Comparison of ENCODE assay signal across 8 mouse cellular contexts in the genomic region with DNA sequence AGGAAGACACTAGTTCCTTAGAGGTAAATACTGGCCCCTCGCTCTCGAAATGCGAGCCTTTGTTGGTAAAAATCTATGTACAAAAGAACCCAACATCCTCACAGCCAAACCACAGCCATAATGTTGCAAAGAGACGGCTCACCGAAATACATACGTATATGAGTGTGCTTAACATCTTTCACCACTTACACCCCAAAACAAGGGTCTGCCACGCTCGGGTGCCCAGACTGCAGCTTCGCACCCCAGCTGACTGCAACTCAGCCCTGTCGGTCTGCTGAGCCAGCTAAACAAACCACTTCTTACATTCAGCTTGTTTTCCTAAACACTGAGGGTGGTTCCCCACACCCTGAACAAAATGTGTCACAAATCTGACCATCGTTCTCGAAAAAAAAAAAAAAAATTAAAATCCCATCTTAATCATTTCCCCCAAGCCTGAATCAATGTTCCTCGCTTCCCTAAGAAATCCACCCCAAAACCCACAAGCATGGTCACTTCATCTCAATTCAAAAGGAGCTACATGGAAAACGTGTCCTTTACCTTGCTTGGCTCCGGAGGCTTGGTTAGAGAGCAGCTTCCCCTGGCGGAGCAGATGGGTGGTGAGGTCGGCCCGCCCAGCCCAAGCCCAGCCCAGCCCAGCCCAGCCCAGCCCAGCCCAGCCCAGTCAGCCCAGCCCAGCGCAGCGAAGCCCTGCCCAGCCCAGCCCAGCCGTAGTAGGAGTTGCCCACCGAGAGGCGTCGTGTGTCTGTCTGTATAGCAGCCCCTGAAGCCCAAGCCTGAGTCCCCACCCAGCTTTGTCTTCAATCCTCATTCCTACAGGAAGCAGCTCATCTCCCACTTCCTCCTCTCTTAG. TPM values are rescaled to one million over a fixed set of nuclear protein-coding genes. Genes with fewer than 3 reads are reported as not detected.
DNase-seq lines count a peak whose midpoint lies in the region; ATAC-seq lines count a peak whose summit lies in the region.

No protein-coding gene starts in this region.

- no peaks in the 10 kb centered on the region for H3K27me3 ChIP-seq in hindbrain, embryonic 12.5 days

- under 1% methylated on average over 22 of the region's 24 CpGs for WGBS in hindbrain, embryonic 12.5 days

- ATAC-seq in hindbrain, embryonic 12.5 days (ENCODE audit: low FRiP score) = peak; percentile 96

- peak overlapping the region; percentile 84 for H3K9ac ChIP-seq in hindbrain, embryonic 12.5 days

- H3K4me1 ChIP-seq in hindbrain, embryonic 12.5 days = peaks cover 42% of the 10 kb centered on the region

- H3K4me3 ChIP-seq in hindbrain, embryonic 12.5 days = peak overlapping the region; percentile 62

- peak overlapping the region; percentile 67 for H3K4me2 ChIP-seq in hindbrain, embryonic 12.5 days (replicated peaks)

- peak; percentile 62 for DNase-seq in T-cell, adult 2 months (ENCODE audit: low spot score)
- peak; percentile 77 for DNase-seq in cerebellum, adult 9-11 months
- DNase-seq in frontal cortex, postnatal 14 days (ENCODE audit: low spot score in 2 of 2) = peak; percentile 61 to 62
- peak; percentile 52 to 61 for DNase-seq in layer of hippocampus, postnatal 25 days (ENCODE audit: extremely low spot score in 1 of 2, low spot score in 1 of 2)
- peak; percentile 81 for DNase-seq in lung, postnatal 36 days
- peak; percentile 74 for DNase-seq in ovary, postnatal 36 days (ENCODE audit: low spot score)
- peak; percentile 63 for DNase-seq in thymus, postnatal 4 days

- H3K9me3 ChIP-seq in hindbrain, embryonic 12.5 days (replicated peaks) = no peaks in the 10 kb centered on the region

- no peaks in the 10 kb centered on the region for H3K36me3 ChIP-seq in hindbrain, embryonic 12.5 days

- peak overlapping the region; percentile 89 for H3K27ac ChIP-seq in hindbrain, embryonic 12.5 days

RNA-seq across cellular contexts. Expression of gene Gng2, which starts 0.8 kb away (rescaled TPM):
- 203 and 213 TPM in 2 replicates for polyA plus RNA-seq in hindbrain, embryonic 12.5 days (2016; fragmentation: Nextera tagmentation; extraction: Ambion mirVana)
- total RNA-seq in layer of hippocampus, postnatal 25 days (2021) = 100 to 1,000 TPM; 311 to 324 TPM

Comparison
In these comparisons a context has a peak if more than half of its experiments do, and no peak if none do; other contexts are left out.
1. Peak in every context shown above with its lines: DNase-seq, ATAC-seq, H3K4me3 ChIP-seq and H3K27ac ChIP-seq.